Mouse (Mus musculus) bone marrow macrophage, adult 2 months (primary cell): ENCODE data around the gene Gimap4. TPM values are rescaled to one million over a fixed set of nuclear protein-coding genes. Genes with fewer than 3 reads are reported as not detected.
A peak's percentile ranks its signal among the peaks of the same experiment; 100 is the strongest.

Experiments used
- H3K27ac ChIP-seq: 2 replicates; pipeline ENCODE4 v1.5.1; 2012; ENCODE audit warnings: low read depth, low read length; ENCODE audit not compliant: insufficient read depth
- H3K4me1 ChIP-seq: 2 replicates; pipeline ENCODE4 v1.6.1; 2012; ENCODE audit warnings: low read length; ENCODE audit not compliant: control insufficient read depth, insufficient read depth
- H3K4me3 ChIP-seq: 2 replicates; pipeline ENCODE4 v1.5.1; 2012; ENCODE audit warnings: mild to moderate bottlenecking, low read length, moderate library complexity; ENCODE audit not compliant: insufficient read depth
- CTCF ChIP-seq: IDR thresholded peaks from 2 replicates; pipeline ENCODE4 v1.5.1; 2012; ENCODE audit warnings: low read depth, mild to moderate bottlenecking, low read length, moderate library complexity
- POLR2A ChIP-seq: IDR thresholded peaks from 2 replicates; pipeline ENCODE4 v1.6.1; 2012; ENCODE audit warnings: mild to moderate bottlenecking, low read depth, low read length, borderline replicate concordance
- polyA plus RNA-seq: library from polyadenylated mRNA; stranded (reverse); fragments of >200 nt; gene quantifications from 2 replicates; pipeline ENCODE4 v1.2.4, GENCODE M21; 2012; ENCODE audit not compliant: missing spikeins, insufficient read depth, insufficient read length

The Gimap4 gene
- 0.40 TPM in 1 of 2 replicates, not detected in the other for polyA plus RNA-seq

DNA sequence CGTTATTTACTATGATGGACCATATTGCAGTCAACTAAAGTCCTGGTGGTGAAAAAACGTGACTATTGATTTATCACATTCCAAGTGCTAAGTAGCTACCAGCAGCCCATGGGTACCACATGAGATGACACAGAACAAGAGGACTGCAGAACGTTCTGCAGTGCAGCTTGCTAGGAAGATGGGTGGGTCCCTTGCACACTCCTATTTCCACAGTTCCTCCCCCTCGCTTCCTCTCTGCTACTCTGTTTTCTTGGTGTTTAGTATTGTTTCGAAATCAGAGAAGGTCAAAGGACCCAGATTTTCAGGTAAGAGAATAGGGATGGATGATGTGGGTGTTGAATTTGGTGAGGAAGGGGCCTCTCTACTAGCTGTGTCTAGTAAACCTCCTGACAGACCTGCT lies at the start of gene Gimap4:
TSS of gene Gimap4 (plus strand) at position 231 of the 400 bp plus-strand sequence.
- TF ChIP-seq POLR2A (no peak), CTCF (no peak)
- peaks cover 8% of the 10 kb centered on the region for H3K4me1 ChIP-seq
- no peak within 1 kb of the TSS for H3K27ac ChIP-seq
- no peak within 1 kb of the TSS for H3K4me3 ChIP-seq

DNA sequence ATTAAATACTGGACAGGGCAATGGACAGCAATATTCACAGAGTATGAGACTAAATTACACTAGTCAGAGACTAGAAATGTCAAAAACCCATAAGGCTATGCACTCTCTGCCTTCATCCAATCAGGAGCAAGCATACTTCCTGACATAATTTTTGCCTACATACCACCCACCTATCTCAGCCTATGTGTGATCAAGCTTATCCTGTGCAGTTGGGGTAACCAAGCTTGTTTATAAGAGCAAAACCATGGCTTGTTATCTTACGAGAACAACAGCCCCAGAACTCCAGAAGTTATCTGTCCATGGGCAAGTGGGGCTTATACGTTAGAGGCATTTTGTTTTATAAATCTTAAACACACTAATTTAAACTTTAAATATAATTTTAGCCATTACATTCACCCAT lies 49.2 kb upstream of the Gimap4 start:
- no peak overlapping the region for H3K4me3 ChIP-seq
- no peak for TF ChIP-seq CTCF
- TF ChIP-seq POLR2A, result no peak
- no peaks in the 10 kb centered on the region for H3K4me1 ChIP-seq
- no peak overlapping the region for H3K27ac ChIP-seq

DNA sequence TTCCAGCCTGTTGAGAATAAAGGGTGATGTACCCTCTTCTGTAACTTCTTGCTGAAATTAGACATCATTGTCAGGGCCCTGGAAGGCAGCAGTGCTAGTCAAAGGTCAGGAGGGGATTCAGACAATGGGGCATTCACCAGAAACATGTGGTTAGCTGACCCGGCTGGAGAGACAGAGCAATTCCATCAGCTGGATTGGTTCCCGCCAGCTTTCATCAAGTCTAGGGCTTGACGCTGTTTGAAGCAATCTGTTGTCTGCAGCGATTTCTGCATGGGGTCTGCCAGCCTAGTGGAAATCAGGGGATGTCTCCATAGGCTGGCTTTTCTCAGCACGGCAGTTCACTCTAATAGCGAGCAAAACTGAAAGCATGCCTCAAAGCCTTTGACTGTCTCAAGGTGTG lies 47.8 kb upstream of the Gimap4 start:
- no peak for TF ChIP-seq CTCF
- TF ChIP-seq POLR2A, result no peak
- Histone ChIP-seq H3K4me1 (no peaks in the 10 kb centered on the region), H3K27ac (no peak overlapping the region), H3K4me3 (no peak overlapping the region)

DNA sequence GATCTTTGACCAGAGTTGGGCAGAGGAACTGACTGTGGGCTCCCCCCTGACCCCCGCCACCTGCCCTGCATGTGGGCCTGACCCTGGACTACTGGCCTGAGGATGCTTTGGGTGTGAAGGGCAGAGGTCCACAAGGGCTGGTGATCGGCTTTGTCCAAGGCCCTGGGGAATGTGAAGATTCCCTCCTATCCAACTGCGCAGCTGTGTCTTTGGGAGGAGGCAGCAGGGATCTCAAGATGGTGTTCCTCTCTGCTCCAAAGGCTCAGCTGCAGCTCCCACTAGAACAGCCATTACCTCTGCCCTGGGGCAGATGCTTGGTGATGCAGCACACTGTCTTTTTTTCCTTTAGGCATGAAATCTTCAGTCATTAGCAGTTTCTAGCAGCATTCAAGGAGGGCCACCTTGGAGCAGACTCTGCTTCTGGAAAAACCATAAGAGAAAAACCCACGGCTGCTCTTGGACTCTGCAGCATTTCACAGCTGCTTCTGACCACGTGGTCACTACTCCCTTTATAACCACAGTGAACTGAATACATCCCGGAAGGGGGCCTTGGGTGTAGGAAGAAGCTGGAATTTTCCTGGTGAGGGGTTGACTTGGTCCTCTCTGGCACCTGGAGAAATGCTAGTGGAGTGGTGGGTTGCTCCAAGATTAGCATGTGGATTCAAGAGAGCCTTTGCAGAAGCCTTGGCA lies 46.4 kb upstream of the Gimap4 start:
- no peak for TF ChIP-seq CTCF
- no peak for TF ChIP-seq POLR2A
- Histone ChIP-seq H3K4me3 (no peak overlapping the region), H3K27ac (no peak overlapping the region), H3K4me1 (no peaks in the 10 kb centered on the region)

DNA sequence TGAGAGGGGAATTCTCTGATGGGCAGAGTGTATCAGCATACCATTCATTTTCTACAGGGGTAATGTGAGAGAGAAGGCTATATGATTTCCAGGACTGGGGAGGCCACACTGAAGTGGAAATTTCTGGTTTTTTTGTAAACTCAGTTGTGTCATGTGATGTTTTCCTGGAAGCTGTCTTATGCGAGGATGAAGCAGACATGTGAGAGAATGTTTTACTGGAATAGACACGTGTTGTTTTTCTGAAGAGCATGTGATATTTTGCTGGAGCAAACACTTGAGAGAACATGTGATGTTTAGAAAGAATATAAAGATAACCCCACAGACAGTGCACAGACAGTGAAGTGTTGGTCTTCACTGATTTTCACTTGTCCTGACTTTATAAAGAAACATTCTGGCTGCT lies 45.8 kb upstream of the Gimap4 start:
- no peak overlapping the region for H3K4me3 ChIP-seq
- no peaks in the 10 kb centered on the region for H3K4me1 ChIP-seq
- TF ChIP-seq POLR2A (no peak), CTCF (no peak)
- no peak overlapping the region for H3K27ac ChIP-seq

DNA sequence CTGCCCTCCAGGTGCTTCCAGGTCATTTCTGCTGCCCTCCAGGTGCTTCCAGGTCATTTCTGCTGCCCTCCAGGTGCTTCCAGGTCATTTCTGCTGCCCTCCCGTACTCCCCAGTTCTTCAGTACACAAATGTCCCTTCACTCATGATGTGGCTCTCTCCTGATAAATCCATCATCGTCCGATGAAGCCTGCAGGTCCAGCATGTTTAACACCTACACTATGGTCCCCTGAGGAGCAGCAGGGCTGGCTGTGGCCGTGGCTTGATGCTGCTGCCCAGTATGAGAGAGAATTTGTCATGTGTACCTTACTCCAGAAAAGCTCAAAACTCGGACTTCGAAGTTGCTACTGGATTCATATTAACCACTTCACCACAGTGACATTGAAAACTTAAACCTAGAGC lies 43.0 kb upstream of the Gimap4 start:
- Histone ChIP-seq H3K4me3 (no peak overlapping the region), H3K4me1 (no peaks in the 10 kb centered on the region), H3K27ac (no peak overlapping the region)
- no peak for TF ChIP-seq CTCF
- TF ChIP-seq POLR2A, result no peak

DNA sequence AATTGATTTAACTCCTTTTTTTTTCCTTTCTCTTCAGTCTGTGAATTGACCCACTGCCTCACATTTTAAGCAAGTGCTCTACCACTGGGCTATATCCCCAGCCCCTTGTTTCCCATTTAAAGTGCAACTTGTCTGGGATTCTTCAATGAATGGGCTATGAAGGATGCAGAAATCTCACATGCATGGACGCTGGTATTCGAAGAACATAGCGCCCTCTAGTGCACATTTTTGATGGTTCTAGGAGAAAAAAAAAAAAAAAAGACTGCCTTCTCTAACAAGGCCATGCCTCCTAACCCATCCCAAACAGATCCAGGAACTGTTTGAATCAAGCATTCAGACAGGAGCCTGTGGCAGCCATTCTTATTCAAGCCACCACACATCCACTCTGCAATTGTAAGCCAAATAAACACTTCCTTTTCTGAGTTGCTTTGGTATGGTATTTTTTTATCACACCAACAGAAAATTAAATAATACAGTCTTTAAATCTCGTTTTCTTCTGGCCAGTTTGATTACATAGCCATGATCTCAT lies 41.5 kb upstream of the Gimap4 start:
- Histone ChIP-seq H3K4me3 (no peak overlapping the region), H3K4me1 (no peaks in the 10 kb centered on the region), H3K27ac (no peak overlapping the region)
- TF ChIP-seq CTCF (no peak), POLR2A (no peak)

- H3K27ac ChIP-seq, result no peak overlapping the region
- no peaks in the 10 kb centered on the region for H3K4me1 ChIP-seq
- TF ChIP-seq CTCF, result peak; percentile 78
- TF ChIP-seq POLR2A, result no peak
- no peak overlapping the region for H3K4me3 ChIP-seq
Measured at GRCm38 (mm10) chr6:48645660-48646308, 38.6 kb upstream of the Gimap4 start.

GRCm38 (mm10) chr6:48646309-48646690 lies 38.0 kb upstream of the Gimap4 start:
- TF ChIP-seq POLR2A (no peak), CTCF (no peak)
- H3K27ac ChIP-seq, result no peak overlapping the region
- H3K4me3 ChIP-seq, result no peak overlapping the region
- H3K4me1 ChIP-seq, result no peaks in the 10 kb centered on the region

GRCm38 (mm10) chr6:48646995-48647394 lies 37.4 kb upstream of the Gimap4 start, which contains the start of gene Gimap8:
Gimap8 (plus strand) TSS chr6:48647234.
- Histone ChIP-seq H3K4me1 (no peaks in the 10 kb centered on the region), H3K27ac (no peak within 1 kb of the TSS), H3K4me3 (no peak within 1 kb of the TSS)
- no peak for TF ChIP-seq POLR2A
- no peak for TF ChIP-seq CTCF
